Mouse (Mus musculus) cerebellum, adult (tissue): ENCODE measurements around the gene Trove2.

ENCODE experiments used
- ATAC-seq: cut with Nextera tagmentation; 2 replicates; pipeline ENCODE4 v1.9.2; 2017; ENCODE audit warnings: mild to moderate bottlenecking, moderate library complexity, mixed read lengths; ENCODE audit not compliant: insufficient number of reproducible peaks, low FRiP score, low TSS enrichment

Gene Trove2

DNA sequence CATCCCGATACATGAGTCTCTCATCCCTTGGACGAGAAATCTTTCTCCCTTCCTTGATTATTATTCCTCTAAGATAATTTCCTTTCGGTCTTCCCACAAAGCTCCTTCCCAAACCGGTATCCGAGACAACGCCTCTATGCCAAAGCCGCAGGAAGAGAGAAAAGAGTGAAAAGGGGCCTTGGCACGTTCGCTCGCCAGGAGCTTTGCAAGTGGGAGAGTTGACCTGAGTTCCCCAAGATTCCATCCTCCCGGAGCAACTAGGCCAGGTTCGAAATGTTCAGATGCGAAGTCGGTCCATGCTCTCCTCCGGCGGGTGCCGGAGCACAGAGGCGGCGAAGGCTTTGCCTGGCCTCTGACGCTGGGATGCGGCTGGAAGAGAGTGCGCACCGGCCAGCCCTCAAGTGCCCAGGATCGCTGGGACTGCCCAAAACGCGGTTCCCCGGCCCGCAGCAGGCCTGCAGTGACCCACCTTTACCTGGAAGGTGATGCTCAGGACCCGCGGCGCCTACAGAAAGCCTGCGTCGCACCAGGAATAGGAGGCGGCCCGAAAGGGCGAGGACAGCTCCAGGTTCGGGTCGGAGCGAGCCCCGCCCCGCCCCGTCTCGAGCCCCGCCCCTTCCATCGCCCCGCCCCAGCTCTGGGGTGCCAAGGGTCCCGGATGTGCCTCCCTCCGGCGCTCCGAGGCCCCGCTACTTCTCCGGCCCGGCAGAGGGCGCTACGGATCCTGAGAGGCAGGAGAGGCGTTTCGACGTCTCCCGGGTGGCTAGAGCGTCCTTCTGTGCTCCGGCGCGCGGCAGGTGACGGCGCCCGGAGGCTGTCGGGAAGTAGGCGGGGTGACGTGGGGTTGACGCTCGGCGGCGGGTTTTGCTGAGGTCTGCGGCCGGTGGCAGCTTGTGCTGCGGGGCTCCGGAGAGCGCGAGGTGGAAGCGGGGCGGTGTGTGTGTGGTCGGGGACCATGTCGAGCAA is at the start of gene Trove2, which contains the start of gene Uchl5:
Gene Trove2 (minus strand): TSS at position 623 of the 966 bp plus-strand sequence.
Gene Uchl5 (plus strand): TSS at position 827 of the 966 bp plus-strand sequence.
- peak; percentile 92 for ATAC-seq

DNA sequence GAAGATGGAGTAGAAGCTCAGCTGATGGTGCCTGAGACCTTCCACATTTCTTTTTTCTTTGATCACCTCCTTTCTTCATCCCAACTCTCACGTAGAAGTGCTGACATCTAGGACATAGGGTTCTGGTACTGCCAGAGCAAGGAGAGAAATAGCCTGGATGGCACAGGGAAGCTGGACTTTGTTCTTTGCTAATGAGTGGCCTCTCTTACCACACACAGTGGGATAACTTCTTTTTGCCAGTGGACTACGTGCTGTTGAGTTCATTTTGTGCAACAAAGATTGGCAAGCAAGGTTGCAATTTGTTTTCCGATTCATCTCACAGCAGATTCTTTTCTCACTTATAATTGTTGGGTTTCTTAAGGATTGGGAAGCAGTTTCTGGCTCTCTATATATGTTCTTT is 45.8 kb upstream of the Trove2 start:
- ATAC-seq: no peak

DNA sequence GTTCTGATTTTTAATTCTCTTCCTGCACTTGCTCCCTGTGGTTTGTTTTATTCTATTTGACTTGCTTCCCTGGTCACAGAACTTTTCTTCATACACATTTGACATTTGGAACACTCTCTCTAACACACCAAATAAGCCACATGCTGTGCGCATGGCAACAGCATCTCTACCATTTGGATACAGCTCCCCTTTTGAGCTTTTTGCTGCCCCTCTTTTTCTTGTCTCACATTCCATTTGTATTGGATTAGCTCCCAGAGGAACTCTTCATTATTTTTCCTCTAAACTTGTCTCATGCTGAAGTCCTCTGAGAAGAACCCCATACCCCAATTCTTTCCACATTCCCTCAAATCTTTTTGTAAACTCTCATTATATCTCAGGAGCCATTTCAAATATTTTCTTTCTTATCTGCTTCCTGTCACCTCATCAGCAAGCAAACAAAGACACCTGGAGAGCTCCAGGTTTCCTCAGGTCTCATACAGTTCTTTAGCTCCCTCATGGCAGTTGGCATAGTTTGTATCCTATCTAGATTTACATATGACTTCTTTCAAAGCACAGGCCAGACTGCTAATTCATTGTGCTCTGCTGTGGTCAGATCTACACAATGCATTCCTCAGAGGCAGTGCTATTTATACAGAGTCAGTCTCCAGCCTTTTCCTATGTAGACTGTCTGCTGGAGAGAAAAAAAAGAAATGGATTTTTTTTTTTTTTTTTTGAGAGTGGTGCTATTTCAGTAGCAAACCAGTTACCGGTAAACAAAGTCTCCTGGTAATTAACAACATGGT is 43.4 kb upstream of the Trove2 start:
- no peak for ATAC-seq

DNA sequence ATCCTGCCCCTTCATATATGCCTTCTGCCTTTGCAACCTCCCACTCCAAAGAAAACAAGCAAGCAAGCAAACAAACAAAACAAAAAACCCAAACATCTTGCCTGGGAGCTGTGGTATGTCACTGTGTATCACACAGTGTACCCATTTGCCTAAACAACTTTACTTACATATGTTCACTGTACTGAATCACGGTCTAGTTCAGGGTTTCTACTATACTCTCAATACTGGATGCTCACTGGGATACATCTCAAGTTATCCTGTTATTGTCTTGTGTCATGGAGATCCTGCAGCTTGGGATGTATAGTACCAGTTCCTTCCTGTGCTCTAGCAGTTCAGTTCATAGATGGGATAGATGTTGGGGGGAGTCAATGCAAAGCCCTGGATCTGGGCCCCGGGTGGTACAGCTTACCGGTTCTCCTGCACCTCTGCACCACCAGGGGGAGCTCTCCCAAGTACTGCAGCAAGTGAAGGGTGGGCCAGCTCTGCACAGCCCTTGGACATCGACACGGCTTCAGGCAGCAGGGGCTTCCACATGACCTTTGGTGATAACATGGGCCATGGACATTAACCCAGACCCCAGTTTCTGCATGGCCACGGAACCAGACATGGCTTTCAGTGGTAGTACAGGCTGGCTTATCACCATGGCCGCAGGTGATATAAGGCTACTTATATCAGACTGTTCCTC is 37.0 kb upstream of the Trove2 start:
- peak; percentile 75 for ATAC-seq

DNA sequence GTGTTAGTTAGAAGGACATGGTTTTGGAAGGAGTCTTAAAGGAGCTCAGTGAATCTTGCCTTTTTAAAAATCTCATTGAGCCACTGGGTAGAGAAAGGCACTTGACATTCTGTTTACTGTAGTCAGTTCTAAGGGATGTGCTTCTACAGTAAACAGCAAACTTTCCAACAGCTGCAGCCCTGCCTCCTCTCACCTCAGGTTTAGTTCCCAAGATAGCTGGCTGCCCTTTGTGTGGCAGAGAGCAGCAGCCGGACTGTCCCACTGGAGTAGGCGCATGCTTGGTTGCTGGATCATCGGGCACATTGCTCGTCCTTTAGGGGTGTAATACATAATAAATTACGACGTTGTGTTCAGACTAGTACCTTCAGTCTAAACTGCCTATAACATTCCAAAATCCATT is 32.2 kb upstream of the Trove2 start:
- ATAC-seq: no peak

DNA sequence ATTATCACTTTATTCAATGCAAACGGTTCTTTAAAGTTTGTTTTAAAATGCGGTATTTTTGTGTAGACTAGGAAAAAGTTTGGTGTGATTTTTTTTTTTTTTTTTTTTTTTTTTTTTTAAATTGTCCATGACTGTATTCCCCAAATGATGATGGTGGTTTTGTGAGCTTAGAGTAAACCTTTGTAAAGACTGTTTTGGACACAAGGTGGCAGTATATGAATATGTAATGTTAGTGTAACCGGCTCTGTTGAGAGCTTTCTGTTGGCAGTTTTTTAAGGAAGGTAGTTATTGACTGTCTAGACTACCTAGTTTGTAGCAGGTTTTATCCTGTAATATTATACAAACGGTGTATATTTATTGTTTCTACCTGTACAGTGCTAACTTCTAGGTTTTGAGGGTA is 26.7 kb upstream of the Trove2 start:
- peak; percentile 82; the same call in 1 of the 2 replicates for ATAC-seq

DNA sequence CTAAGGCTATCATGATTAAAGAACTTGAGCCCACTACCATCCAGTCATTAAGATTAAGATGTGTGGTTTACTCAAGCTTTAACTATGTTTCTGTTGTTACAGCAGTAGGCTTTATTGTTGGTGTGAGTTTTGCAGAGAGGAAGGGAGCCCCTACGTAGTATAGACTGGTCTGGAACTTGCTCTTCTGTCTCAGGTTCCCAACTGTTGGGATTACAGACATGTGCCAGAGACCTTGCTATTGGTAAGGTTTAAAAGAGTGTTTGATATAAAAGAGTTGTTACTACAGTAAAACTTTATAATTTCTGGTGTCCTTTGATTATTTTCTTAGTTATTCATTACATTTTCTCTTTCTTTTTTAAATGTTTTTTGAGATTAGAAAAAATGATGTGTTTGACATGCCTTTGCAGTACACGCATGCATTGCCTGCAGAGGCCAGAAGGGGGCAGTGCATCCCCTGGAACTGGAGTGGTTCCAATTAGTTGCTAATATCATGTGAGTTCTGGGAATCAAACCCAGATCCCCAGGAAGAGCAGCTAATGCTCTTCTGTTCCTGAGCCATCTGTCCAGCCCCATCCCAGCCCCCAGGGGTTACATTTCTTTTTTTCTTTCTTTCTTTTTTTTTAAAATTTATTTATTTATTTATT is 11.8 kb upstream of the Trove2 start:
- no peak for ATAC-seq

DNA sequence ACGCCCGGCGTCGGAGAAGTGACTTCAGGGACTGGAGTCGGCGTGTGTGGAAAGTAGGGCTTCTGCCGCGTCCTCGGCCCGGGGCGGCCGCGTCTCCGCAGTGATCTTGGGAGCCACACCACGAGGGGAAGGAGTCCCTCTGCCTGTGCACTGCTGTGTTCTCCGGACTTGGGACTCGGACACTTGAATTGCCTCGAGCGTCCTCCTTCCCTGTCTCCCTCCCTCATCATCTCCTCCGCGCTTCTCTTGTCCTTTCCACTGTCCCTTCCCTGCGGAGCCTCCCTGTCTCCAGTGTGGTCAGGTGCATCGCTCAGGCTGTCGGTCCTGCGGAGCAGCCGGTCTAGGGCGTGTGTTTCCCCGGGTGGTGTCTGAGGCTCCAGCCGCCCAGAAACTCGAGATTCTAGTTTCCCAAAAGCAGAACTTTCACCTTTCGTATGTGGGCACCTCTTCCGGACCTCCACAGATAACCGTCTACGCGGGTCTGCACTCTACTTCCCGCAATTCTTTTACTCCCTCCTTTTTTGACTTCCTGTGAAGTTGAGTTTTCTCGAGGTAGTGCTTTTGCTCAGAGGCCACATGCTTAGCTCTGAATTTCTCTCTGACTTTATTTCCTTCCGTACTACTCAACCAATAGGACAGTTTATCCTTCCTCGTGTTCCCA is 820 bp upstream of the Trove2 start:
- ATAC-seq: peak; percentile 45

DNA sequence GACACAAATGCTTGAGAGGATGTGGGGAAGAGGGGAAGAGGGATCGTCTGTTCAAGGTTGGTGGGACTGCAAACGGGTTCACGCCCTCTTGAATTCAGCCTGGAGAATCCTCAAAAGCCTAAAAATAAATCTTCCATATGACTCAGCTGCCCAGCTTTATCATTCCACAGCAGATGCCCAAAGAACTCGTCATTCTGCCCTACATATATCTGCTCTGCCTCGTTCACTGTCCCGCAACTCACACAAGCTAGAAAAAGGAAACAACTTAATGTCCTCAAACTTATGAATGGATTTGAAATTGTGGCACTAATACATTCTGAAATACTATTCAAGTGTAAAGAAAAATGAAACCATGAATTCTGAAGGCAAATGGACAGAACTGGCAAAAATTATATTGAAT is 3.0 kb downstream of the Trove2 start:
- ATAC-seq: no peak

DNA sequence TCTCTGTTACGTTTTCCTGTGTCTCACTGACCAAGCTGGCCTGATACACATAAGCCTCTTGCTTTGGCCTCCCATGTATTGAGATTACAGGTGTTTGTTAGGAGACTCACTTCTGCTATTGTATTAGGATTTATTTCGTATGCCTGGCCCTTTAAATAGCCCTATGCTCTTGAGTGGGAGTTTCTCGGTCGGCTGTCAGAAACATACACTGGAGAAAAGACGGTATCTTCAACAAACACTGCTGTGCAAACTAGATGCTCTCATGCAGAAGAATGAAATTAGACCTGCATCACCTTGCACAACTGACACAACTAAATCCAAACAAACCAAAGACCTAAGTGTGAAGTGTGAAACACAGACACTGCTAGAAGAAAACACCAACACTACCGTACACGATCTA is 3.8 kb downstream of the Trove2 start:
- no peak for ATAC-seq

DNA sequence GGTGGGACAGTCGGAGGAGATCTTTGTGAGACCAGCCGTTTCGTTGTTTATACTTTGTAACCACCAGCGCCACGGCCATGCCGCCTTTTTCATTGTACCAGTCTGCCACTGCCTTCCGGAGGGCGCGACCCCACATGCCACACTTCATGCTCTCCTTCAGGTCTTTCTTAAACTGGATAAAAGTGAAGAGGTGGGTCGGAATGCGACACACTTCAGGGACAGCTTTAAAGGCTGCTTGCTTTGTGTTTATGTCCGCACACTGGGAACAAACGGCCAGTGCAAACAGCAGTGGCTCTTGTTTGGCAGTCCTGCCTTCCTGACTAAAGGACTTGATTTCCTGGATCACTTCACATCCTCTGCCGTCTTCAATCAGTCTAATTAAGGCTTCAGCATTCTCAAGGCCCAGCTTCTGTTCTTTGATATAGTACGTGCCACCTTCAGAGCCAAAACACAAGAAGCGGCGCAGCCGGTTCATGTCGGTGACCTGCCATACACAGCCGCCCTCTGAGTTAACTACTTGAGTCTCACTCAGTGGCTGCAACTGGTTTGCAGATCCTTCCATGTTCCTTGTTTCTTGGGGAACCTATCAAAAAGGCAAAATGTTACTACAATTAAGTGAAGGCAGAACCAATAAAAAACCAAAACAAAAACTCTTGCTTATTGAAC is 6.3 kb downstream of the Trove2 start:
- ATAC-seq: no peak

DNA sequence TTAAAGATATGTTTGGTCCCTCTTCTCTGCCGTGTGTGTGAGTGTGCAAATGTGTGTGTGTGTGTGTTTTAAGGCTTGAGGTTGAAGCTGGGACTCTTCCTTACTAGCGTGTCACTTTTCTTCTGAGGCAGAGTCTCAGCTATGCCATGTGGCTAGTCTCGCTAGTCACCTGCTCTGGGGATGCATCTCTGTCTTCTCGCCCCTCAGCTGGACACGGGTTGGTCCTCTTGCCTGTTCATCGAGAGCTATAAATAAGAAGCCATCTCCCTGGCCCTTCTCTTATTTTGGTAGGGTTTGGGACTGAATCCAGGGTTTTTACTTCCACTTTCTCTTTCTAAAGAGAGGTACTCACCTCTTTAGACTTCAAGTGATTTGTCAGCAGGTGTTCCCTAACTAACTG is 10.6 kb downstream of the Trove2 start:
- no peak for ATAC-seq

DNA sequence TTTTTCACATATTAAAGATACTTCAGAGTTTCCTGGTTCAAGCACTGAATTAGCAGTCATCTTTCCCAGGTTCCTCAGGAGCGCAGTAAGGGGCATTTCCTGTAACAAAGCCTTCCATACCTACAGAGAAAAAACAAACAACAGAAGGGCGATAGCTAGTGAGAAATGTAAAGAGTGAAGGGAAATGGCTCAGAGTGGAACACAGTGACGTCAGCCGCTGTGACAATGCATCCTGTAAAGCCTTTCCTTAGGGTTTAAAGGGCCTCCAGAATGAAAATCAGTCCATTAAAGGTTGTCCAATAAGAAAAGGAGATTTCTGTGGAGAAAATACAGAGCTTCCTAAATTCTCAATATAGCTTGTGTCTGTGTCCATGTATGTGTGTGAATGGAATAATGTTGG is 11.1 kb downstream of the Trove2 start:
- ATAC-seq: no peak

DNA sequence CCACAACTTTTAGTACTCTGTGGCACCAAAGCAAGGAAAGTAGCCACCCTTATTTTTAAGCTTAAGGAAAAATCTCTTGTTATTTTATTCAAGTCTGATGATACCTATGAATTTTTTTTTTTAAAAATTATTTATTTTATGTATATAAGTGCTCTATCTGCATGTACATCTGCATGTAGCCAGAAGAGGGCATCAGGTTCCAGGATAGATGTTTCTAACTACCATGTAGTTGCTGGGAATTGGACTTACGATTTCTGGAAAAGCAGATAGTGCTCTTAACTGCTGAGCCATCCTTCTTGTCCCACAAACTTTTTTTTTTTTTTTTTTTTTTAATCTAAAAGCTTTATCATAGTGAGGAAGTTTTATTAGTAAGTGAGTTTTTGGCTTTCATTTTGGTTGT is 12.4 kb downstream of the Trove2 start:
- no peak for ATAC-seq

DNA sequence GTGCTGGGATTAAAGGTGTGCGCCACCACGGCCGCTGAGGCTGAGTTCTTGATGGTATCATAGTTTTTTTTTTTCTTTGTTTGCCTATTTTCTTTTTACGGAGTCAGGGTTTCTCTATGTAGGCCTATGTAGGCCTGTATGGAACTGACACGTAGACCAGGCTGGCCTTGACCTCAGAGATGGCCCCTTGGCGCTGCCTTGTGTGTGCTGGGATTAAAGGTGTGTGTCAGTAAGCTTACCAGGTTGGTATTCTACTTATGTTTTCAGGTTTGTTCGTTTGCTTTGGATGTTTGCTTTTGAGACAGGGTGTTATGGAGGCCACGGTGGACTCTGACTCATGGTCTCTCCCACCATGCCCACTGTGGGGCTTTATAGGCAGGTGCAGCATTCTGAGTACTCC is 14.7 kb downstream of the Trove2 start:
- no peak for ATAC-seq

DNA sequence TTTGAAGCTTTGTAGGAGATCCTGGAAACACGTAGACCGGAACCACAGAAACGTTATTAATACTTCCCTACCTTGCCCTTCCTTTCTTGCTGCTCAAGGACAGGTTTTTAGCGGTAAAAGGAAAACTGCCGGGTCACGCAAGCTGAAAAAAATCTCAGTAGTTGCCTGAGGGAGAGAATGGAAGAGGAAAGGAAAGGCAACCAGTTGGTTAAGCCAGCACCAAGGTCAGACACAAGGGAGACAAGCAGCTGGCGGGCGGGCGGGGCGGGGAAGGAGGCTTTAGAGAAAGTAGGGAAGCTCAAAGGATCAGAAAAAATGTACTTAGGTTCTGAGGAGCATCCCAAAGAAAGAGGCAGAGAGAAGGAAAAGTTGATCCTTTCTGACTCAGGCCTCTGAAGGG is 31.0 kb downstream of the Trove2 start:
- ATAC-seq: no peak

DNA sequence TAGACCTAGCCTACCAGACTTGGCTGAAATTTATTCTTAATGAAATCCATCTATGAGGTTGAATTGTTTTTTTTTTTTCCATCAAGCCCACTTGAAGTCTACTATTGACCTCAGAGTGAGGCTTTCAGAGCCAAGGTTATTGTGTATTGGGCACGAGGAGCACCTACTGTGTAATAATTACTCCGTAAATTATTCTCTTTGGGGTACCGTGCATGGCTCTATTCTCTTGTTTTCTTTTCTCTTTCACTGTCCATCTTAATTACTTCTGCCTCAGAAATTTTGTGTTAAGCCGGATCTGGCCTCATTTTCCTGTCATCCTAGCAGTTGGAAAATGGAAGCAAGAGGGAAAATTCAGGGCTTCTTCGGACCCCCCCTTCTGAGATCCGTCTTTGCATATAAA is 34.7 kb downstream of the Trove2 start:
- ATAC-seq: no peak

DNA sequence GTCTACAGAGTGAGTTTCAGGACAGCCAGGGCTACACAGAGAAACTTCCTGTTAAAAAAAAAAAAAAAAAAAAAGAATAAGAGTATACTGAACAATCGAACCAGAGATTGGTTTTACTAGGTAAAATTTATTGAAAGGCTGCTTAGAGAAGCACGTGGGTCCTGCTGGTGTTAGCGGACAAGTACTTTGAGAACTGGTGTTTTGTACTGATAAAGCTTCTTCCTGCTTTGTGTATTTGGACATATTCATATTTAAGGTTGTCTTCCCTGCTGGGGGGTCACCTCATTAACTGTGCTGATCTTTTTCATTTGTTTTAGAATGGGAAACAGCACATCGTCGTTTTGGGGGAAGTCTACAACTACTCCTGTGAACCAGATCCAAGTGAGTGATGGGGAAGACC is 35.5 kb downstream of the Trove2 start:
- no peak for ATAC-seq

DNA sequence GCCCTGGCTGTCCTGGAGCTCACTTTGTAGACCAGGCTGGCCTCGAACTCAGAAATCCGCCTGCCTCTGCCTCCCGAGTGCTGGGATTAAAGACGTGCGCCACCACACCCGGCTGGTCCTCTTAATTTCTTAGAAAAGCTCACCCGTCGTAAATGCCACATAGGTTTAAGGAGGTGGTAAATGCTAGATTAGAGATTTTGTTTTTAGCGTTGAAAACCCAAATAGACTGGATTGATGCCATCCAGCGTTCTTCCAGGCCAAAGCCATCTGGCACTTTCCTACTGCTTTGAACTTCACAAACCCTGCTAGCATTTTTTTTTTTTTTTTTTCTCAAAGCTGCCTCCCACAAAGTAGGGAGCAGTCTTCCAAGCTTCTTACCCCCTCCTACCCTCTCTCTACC is 36.3 kb downstream of the Trove2 start:
- ATAC-seq: no peak
